Mouse (Mus musculus): ENCODE measurements at regions not wholly inside any gene's neighbourhood (a gene's known extent, or its start where the extent isn't known, plus 50 kb on each side); places are given as distances from the start of the nearest gene placed in this dataset.

DNA sequence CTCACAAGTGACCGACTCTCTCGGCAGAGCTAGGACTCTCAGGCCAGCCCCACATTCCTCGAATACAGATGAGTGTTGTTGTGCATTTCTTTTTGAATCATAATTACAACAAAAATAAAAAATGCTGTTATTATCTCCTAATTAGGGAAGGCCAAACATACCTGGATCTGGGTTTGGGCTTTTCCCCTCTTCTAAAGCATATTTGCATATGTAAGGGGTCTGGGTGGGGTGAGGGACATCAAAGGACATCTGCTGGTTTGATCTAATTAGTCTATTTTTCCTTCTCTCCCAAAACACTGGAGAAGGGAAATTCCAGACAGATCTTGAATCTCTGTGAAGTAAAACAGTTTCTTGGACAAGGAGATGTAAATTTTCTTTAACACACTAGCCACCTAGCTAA, 85.3 kb downstream of the Tfap2a start:
- no peak for DNase-seq (ENCODE audit: low spot score in 2 of 2)

DNA sequence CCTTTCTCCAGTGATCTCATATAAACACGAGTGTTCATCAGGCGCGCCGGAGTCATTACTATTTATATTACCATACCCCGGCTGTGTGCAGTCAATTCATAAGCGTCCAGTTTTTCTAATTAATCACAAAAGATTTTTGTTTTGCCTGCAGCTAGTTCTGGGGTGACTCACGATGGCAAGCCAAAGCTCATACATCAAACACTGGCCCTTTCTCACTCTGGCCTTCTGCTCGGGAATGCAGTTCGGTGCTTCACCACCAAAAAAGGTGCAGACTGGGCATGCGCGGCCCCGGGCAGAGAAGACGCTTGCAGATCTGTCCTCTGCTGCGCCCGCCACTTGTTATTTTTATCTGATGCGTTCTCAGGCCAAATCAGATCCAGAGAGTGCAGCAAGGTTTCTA, 87.1 kb downstream of the Tfap2a start:
- peak; percentile 37 to 59 for DNase-seq (ENCODE audit: low spot score in 2 of 2)

DNA sequence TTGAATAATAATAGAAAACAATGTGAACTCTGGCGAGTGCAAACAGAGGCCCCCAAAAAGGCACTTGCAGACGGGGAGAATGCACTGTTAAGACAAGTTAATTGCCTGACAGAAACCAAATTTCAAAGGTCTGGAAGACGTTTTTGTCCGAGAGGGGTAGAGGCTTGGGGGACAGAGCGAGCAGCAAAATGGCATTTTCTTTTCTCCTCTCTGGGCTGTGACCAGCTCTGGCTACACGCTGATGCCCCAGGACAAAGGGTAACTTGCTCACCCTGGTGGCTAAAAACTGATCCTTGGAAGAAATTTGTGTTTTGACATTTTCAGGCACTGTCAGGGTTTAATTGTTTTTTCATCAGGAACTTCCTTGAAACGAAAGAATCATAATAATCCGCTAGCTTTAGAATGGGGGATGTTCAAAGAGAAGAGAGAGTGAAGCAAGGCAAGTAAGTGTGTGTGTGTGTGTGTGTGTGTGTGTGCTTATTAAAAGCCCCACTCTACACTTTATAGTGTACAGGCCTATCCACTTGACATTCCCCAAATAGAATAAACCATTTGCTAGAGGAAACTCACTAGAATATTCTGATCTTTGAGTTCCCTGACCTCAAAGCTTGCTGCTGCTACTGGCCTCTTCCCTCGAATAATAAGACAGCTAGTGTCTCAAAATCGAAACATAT, 88.0 kb downstream of the Tfap2a start:
- no peak for DNase-seq (ENCODE audit: low spot score in 2 of 2)

DNA sequence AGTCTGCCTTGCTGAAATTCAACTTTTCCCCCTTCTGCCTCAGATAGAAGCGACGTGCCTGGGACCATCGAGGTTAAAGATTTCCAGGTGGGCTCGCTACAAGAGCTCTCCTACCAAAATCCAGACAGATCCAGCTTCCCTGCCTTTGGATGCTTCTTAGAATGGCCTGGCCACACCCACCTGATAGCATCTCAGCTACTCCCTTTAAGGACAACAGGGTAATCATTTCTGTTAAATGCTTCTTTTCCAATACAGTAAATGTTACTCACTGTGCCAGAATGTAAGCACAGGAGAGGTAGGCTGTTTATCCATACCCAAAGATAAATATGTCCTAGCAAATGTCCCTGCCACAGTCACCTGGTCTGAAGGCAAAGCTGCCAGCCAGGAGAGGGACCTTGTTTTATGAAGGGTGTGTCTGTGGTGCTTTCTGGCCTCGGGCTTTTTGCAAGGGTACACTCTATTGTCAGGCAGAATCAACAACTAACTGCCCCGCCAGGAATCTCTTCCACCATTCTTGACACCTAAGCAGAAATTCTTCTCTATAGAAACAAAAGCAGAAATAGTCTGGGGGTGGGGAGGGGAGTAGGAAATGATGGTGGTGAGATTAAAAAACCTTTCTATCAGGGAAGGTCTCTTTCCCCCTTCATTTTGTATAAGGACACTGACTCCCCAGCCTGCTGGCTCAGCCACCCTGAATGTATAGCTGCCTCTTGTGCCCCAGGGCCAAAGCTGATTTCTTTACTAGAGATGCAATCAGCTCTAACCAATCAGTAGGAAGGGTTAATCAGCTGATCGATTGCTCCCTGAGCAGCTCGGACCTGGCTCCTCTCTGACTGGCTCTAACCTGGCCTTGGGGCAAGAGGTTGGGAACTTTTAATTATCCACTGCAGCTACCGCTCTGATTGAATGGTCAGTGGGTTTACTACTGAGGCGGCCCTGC, 88.8 kb downstream of the Tfap2a start:
- no peak for DNase-seq (ENCODE audit: low spot score in 2 of 2)

DNA sequence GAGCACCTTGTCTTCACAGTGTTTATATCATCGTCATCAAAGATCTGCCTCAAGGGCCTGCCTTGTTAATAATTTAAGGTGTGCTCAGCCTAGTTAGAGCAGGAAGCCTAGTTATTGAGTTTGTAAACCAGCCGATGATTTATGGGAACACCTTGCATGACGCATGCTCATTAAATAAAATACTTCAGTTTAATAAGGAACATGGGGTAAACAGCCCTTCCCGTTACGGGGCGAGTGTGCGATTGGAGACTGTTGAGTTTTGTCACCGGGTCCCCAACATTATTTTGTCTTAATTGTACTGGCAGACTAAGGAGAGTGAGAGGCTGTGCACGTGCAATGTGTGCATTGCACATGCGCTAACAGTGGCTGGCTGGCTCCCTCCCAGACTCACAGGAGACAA, 92.0 kb downstream of the Tfap2a start:
- no peak for DNase-seq (ENCODE audit: low spot score in 2 of 2)

DNA sequence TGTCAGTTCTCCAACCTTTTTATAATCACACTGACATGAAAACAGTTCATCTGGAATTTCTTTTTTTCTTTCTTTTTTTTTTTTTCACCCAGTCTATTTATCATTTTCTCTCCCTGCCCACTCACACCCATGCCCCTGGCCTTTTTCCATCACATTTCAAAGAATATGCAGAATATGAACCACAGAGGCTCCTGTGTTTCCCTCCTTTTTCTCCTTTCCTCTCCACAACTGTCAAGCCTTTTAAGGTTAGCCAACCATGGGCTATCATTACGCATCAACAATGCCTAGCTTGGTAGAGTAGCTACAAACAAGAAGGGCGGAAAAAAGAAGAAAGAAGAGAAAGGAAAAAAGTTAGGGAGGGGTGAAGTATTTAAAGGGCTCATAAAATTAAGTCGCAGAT, 92.5 kb downstream of the Tfap2a start:
- DNase-seq (ENCODE audit: low spot score in 2 of 2) = no peak

DNA sequence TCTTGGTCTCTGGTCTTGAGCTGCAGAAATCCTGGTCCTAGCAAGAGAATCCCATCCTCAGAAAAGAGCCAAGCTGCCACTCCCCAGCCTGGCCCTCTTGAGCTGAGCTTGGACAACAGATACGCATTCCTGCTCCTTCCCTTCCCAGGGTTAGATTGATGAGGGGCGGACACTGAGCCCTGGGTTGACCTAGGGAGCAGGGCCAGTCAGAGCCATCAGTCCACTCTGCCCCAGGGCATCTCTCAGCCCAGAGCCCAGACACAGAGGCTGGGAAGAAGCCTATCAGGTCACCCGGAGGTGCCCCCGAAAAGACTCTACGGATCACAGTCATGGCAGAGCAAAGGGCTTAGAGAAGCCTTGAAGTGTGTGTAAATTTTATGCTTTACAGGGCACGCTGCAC, 95.2 kb downstream of the Tfap2a start:
- no peak for DNase-seq (ENCODE audit: low spot score in 2 of 2)

DNA sequence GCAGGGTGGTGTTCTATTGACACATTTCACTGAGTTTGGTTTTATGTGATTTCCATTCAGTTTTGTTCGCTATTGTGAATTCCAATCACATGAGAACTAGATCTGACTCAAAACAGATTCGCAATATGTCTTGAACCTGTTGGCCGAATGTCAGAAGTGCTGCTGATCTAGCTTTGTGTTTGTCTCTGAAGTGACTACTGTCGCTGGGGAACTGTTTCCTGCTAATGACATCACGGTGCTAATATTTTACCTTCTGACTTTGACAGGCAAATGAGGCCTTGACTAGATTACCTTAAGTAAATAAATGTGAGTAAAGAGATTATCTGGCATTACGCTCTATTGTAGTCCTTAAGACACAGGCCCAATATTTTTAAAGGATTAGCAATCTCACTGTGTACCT, 100.9 kb downstream of the Tfap2a start:
- no peak for DNase-seq (ENCODE audit: low spot score in 2 of 2)

DNA sequence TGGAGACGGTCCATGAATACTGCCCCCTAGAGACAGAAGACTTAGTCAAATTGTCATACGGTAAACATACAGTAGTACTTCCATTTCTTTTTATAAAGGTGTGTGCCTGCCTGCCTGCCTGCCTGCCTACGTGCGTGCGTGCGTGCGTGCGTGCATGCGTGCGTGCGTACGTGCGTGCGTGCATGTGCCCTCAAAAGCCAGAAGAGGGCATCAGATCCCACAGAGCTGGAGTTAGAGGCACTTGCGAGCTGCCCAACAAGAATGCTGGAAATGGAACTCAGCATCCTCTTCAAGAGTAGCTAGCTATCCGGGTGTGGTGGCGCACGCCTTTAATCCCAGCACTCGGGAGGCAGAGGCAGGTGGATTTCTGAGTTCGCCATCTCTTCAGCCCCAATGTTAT, 120.3 kb downstream of the Tfap2a start:
- no peak for DNase-seq (ENCODE audit: low spot score in 2 of 2)

DNA sequence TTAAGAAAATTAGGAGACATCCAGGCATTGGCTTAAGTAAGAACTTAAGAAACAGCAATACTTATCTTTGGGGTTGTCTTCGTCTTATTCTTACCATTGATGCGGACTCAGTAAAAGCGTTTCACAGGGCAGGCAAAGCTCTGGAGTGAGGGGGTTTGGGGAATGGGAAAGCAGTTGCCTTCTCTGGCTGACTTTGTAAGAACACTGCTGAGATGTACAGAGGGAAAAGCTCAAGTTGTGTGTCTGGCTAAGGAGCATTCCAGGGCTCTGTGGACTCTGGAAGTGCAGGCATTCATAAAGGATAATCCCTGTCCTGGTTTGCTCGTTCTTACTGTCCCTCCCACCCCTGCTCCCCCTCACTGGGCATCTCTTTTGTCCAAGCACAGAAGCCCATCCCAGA, 129.7 kb downstream of the Tfap2a start:
- DNase-seq (ENCODE audit: low spot score in 2 of 2) = no peak

DNA sequence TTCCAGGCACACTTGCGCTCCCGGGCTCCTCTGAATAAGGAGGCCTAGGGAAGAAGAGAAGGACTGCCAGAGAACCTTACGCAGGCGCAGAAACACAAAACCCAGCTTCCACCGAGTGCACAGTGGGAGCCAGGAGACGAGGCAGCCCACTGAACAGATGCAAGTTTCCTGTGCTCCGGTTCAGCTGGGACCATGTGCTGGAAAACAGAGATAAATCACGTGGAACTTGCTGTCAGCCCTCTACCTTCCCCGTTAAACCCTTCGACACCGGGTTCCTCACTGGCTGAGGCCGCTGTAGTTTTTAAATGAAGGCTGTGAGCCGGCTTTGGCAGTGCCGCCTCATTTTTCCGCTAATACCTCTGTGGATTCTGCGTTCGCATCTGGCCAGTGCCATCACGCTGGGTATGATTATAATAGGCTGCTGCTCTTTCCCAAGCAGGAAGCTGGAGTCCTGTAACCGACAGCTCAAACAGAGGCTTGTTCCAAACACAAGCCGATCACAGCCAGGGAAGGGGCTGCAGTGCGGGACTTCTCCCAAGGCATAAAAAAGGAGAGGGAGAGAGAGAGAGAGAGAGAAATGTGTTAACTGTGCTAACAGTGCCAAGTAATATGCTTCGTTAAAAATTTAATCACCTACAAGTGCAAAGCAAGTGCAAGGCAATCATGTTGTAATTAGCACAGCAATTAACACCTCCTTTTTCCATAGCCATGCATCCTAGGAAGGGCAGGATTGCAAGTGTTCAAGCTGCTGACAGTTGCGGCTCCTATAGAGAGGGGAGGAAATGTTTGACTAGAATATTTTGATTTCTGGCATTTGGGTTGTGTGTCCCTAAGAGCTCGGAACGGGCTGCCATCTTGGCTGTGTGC, 131.5 kb downstream of the Tfap2a start:
- DNase-seq (ENCODE audit: low spot score in 2 of 2) = no peak

DNA sequence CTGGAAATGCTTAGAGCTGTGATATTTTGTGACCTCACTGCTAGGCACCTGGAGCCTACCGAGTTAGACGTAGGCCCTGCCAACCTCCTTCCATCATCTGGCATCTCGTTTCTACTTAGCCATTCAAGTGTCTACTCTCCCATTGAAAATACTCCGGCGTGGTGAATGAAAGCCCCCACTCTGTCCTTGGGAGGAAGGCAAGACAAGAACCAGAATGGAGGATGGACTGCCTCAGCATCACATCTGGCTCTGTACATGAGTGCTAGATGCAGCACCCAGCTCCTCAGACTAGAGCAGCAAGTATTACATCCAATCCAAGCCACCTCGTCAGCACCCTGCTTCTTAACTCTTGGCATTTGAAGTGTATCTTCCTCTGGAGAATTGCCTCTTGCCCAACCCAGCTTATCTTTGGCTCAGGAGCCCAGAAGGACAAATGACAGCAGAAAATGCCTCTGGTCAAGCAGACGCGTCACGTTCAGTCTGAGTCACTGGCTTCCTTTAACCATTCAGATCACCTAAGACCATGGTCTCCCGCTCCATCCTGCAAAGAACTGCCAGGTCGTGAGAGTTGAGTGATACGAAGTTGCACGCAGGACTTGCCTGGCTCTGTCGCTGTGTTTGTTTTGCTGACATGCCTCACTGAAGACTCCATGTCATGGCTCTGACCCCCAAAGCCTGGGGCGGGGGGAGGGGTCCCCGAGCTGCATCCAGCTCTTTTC, 132.3 kb downstream of the Tfap2a start:
- no peak for DNase-seq (ENCODE audit: low spot score in 2 of 2)

DNA sequence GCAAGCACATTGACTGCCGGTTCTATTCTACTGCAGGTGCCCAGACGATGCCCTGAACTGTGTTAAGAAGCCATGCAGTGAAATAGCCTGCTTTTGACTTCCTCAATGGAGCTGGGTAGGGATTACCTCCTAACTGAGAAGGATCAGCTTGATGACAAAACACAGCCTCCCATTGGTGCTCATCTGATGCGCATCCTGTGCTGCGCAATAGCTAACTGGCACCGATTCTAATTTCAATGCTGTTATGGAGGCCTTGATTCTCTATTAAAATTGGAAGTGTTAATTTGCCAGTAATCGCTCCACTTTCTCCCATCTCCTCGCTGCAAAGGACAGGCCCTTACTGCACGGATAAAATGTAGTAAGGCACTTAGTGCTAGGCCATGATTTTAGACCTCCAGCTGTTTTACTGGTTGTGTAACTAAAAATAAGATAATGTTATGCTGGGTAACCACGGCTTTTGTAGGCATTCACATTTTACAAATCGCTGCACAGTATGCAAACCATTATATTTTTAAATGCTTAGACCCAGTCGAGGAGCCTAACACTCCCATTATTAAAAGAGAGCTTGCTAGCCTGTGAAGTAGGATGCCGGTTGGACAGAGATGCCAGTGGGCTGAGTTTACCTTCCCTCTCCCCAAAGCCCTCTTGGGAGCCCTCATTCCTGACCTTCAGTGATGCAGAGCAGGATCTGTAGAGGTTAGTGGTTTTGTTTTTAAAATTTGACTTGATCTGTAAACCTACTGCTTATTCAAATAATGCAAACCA, 163.0 kb downstream of the Tfap2a start:
- no peak for DNase-seq (ENCODE audit: low spot score in 2 of 2)

DNA sequence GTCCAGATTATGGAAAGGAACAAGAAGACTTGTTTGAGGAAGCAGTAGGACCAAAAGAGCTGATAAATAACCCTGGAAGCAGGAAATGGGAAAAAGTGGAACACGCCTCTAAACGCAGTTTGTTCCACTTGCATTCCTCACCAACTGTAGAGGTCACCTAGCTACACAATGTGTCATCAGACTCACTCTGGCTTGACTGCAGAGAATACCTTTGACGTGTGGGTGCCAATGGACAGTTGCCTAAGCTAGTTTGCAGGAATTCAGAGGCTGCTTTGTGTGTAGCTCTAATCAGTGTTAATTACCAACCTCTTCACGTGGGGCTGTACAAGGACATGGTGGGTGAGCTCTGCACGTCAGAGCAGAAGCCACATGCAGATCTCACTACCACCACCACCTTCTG, 168.7 kb downstream of the Tfap2a start:
- no peak for DNase-seq (ENCODE audit: low spot score in 2 of 2)

DNA sequence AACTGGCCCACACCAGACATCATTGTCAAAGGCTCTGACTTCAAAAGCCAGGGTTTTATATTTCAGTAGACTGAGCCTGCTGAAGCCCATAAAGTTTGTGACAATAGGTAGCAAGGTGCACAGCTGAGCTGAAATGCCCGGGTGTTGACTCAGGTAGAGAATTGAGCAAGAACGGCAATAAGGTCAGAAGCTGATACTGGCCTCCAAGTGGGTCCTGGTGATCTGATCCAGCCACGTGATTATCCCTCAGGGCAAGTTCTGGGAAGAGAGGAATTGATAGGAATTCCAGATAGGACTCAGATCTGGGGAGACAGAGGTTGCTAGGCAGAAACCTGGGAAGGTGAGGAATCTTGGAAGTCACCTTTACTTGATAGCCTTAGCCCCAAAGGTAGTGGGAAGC, 170.4 kb downstream of the Tfap2a start:
- no peak for DNase-seq (ENCODE audit: low spot score in 2 of 2)

DNA sequence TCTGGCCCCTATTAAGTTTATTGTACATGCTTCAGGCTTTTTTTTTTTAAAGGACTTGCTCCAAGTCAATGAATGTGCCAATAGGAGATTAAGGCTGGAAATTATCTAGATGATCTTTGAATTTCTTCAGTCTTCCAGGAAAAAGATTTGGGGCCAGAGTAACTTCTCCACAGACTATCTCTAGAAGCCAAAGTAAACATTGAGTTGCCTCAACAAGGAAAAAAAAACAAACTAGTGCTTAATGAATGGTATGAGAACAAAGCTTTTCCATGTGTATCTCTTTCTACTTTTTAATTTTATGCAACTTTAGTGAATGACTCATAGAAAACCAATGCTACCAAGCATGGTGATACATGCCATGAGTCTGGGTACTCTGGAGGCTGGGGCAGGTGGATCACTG, 173.8 kb downstream of the Tfap2a start:
- DNase-seq (ENCODE audit: low spot score in 2 of 2) = no peak

DNA sequence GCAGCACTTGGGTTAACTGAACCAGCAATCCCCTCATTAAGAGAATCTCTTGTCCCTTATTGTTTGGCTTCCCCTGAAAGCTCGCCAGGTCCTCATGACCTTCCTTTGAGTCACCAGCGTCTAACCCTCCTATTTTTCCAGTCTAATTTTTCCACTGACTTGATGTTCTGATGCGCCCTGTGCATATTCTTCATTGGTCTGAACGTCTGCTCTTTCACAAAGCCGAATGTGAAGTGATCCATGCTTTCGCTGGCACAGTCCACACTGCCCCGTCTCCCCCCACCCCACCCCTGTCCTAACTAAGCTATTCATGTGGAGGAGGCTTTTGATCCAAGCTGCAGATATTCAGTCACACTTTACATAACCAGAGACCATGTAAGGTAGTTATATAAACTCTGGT, 183.8 kb downstream of the Tfap2a start:
- no peak for DNase-seq (ENCODE audit: low spot score in 2 of 2)

DNA sequence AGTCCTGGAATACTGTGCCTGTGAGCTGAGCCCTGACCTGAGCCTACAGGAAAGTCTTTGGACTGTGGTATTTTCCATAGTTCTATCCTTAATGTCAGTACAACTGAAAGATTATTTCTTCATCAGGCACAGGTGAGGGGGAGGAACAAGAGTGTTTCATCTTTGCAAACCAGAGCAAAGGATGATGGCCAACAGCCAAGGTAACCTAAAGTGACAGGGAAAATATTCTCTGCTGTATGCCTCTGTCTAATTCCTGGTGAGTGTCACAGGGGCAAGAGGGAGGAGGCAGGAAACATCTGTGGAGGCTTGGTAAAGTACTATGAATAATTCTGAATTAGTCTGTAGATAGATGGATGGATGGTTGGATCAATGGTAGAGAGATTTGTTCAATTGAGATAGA, 164.3 kb upstream of the Ofcc1 start:
- DNase-seq (ENCODE audit: low spot score in 2 of 2) = no peak

DNA sequence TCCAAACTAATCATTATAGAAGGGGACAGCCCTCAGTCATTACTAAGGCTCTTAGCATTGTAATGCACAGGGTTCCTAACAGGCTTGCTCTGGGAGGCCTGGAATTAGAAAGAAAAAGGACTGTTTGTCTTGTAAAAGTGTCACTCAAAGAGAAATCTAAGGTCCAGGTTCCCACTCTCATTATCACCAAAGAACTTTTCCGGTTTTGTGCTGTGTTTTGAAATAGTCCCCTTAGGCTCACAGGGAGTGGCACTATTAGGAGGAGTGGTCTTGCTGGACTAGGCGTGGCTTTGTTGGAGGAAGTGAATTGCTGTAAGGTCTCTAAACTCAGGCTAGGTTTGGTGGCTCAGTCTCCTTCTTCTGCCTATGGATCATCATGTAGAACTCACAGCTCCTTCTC, 161.9 kb upstream of the Ofcc1 start:
- no peak for DNase-seq (ENCODE audit: low spot score in 2 of 2)

DNA sequence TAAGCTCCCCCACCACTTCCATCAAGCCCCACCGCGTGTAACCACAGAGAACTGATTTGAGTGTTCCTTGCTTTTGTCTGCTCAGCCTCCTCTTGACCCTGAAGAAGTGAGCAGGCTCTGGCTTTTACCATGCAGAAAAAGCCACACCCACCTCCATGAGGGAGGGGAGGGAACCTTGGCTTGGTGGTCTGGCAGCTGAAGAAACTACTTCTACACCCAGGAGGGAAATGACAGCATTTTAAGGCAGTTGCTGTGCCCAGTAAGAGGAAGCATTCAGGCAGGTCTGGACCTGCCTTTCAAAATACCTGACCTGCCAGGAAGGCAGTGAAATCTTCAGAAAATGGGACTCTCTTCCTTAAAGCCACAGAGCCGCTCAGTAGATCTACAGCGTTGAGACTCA, 156.9 kb upstream of the Ofcc1 start:
- no peak for DNase-seq (ENCODE audit: low spot score in 2 of 2)

DNA sequence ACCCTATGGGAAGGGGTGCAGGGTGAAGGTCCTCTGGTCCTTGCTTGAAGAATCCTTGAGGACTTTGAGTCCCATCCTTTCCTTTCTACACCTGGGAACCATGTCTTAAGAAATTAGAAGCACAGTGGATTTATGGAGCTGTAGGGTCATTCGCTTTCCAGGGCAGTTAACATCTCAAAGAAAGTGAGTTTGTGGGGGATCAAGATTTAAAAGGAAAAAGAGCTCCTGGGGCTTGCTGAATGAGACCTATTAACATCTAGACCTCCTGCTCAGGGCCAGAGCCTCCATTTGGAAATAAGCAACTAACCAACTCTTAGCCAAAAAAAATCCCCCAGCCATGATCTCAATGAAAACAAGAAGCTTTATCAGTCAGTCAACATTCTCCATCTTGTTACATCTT, 148.0 kb upstream of the Ofcc1 start:
- no peak for DNase-seq (ENCODE audit: low spot score in 2 of 2)

Measured in urinary bladder, adult 18-20 months (tissue).